Mouse (Mus musculus) neural tube, embryonic 14.5 days (tissue): ENCODE results near the gene Fjx1. TPM values are rescaled to one million over a fixed set of nuclear protein-coding genes. Genes with fewer than 3 reads are reported as not detected.
A peak's percentile ranks its signal among the peaks of the same experiment; 100 is the strongest.

Experiments used
- ATAC-seq: fragments of 200-750 bp; cut with Nextera tagmentation; 2 replicates; pipeline ENCODE4 v1.8.0; 2017; ENCODE audit warnings: low read depth, mild to moderate bottlenecking, moderate TSS enrichment, moderate library complexity
- H3K27ac ChIP-seq: fragments of 300-500 bp; sonication (generic); 2 replicates; pipeline ENCODE4 v1.5.1; 2014; ENCODE audit warnings: low read depth, mild to moderate bottlenecking, control low read depth, low read length, moderate library complexity, mixed read lengths
- H3K27me3 ChIP-seq: fragments of 300-500 bp; sonication (generic); 2 replicates; pipeline ENCODE4 v1.6.1; 2014; ENCODE audit warnings: low read length; ENCODE audit not compliant: control insufficient read depth, insufficient read depth
- H3K36me3 ChIP-seq: fragments of 300-500 bp; sonication (generic); 2 replicates; pipeline ENCODE4 v1.6.1; 2014; ENCODE audit warnings: low read length, mixed read lengths; ENCODE audit not compliant: control insufficient read depth, insufficient read depth
- H3K4me1 ChIP-seq: fragments of 300-500 bp; sonication (generic); 2 replicates; pipeline ENCODE4 v1.6.1; 2014; ENCODE audit warnings: low read length; ENCODE audit not compliant: control insufficient read depth, insufficient read depth
- H3K4me2 ChIP-seq: fragments of 300-500 bp; sonication (generic); 2 replicates; pipeline ENCODE4 v1.6.1; 2014; ENCODE audit warnings: mild to moderate bottlenecking, low read depth, low read length, control low read depth
- H3K4me3 ChIP-seq: fragments of 300-500 bp; sonication (generic); 2 replicates; pipeline ENCODE4 v1.5.1; 2014; ENCODE audit warnings: low read depth, low read length, control low read depth, mixed read lengths
- H3K9ac ChIP-seq: fragments of 300-500 bp; sonication (generic); replicated peaks from 2 replicates; pipeline ENCODE4 v1.6.1; 2014; ENCODE audit warnings: low read depth, mild to moderate bottlenecking, control low read depth, low read length, mixed read lengths
- H3K9me3 ChIP-seq: fragments of 300-500 bp; sonication (generic); 2 replicates; pipeline ENCODE4 v1.6.1; 2016; ENCODE audit warnings: low read length; ENCODE audit not compliant: control insufficient read depth
- WGBS: fragments of 180-500 bp; shearing (Covaris S2); extraction: QIAGEN DNeasy Blood & Tissue Kit; methylation state at CpG from one replicate; pipeline ENCODE4 v1.1.7; 2014; 5-methylcytosine and 5-hydroxymethylcytosine counted together
- polyA plus RNA-seq: library from polyadenylated mRNA; unstranded; fragments of >200 nt; fragmentation: Nextera tagmentation; extraction: Ambion mirVana; gene quantifications from 2 replicates; pipeline ENCODE4 v1.2.1, GENCODE M21; 2014

The Fjx1 gene
- polyA plus RNA-seq, result 33.8 and 38.5 TPM in 2 replicates

DNA sequence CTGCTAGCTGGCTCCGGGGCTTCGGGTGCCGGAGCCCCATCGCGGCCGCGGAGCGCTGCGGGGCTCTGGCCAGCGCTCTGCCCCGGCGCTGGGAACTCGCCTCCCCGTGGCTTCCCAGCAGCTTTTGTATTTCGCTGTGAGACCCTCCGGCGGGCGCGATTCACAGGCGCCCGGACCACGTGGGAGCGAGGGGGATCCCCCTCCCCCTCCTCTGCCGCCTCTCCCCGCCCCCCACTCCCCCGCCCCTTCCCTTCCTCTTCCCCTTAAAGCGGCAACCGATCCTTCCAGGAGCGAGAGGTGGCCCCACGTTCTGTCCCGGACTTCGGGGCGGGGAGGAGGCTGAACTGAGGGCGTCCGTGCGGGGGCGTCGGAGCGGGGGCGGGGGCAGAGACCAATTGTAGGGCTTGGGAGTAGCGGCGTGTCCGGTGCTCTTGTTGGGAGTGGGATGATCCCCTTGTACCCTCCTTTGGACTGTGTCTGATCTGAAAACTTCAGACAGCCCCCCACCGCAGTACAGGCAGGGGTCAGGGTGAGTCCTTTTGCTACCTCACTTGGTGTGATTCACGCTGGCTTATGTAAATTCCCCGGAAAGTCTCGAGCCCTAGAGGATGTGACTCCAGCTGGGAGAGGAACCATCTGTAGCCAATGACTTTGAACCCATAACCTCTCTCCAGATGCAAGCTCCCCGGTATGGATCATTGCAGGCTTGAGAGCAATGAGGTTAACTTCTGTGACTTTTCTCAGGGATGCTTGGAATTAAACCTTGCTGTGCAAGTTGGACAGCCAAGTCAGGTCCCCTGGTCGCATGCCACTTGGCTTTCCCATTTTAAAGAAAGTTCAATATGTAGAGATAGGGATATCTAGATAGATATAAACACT, at the start of gene Fjx1:
TSS of gene Fjx1 (minus strand) at position 829 of the 879 bp plus-strand sequence.
- WGBS, result under 1% methylated on average over 31 of the region's 49 CpGs
- no peaks in the 10 kb centered on the region for H3K27me3 ChIP-seq
- peak; percentile 84 for ATAC-seq
- peak within 1 kb of the TSS; percentile 85 for H3K4me2 ChIP-seq
- H3K9ac ChIP-seq, result peak within 1 kb of the TSS; percentile 98
- H3K9me3 ChIP-seq, result no peaks in the 10 kb centered on the region
- H3K36me3 ChIP-seq, result no peaks in the 10 kb centered on the region
- H3K27ac ChIP-seq, result peak within 1 kb of the TSS; percentile 93
- H3K4me1 ChIP-seq, result peaks cover 20% of the 10 kb centered on the region
- peak within 1 kb of the TSS; percentile 86 for H3K4me3 ChIP-seq

DNA sequence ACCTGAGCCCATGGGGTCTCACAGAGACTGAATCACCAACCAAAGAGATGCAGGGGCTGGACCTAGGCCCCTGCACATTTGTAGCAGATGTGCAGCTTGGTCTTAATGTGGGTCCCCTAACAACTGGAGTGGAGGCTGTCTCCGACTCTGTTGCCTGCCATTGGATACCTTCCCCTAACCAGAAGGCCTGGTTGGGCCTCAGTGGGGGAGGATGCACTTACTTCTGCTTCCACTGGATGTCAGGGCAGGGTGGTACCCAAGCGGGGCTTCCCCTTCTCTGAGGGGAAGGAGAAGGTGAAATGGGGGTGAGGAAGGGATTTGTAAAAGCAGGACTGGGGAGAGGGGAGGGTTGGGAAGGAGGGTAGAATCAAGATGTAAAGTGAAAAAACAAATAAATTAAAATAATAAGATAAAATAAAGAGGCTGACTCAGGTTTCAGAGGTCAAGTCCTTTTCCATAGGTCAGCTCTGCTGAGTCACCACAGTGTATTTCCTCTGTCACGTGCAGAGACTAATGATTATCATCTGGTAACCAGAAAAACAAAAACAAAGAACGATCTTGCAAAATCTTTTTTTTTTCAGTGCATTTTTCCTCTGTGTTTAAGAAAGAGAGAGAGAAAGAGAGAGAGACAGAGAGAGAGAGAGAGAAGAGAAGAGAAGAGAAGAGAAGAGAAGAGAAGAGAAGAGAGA, 47.8 kb upstream of the Fjx1 start:
- 69% methylated on average over 4 of the region's 4 CpGs for WGBS
- H3K27me3 ChIP-seq, result no peaks in the 10 kb centered on the region
- no peak overlapping the region for H3K4me3 ChIP-seq
- no peaks in the 10 kb centered on the region for H3K36me3 ChIP-seq
- no peaks in the 10 kb centered on the region for H3K4me1 ChIP-seq
- no peak overlapping the region for H3K9ac ChIP-seq
- H3K4me2 ChIP-seq, result no peak overlapping the region
- H3K9me3 ChIP-seq, result no peaks in the 10 kb centered on the region
- no peak for ATAC-seq
- no peak overlapping the region for H3K27ac ChIP-seq

DNA sequence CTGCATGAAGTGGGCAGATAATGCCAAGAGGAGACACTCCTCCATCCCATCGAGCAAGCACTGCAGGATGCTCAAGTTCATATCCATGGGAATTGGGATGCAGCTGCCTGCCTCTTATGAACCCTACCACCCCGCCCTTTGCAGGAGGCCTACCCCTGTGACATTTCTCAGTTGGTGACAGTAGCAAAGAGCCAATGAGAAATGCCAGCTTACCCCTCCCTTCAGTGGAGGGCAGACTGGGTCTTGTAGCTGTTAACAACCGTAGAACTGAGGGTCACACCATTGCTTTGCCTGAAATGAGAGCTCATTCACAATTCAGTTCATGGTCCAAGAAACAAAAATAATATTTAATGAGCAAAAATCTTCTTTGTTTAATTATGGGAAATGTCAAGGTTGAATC, 28.4 kb upstream of the Fjx1 start:
- no peak for ATAC-seq
- Histone ChIP-seq H3K36me3 (no peaks in the 10 kb centered on the region), H3K4me1 (peaks cover 10% of the 10 kb centered on the region; the same call in 1 of the 2 replicates), H3K27ac (no peak overlapping the region), H3K4me2 (no peak overlapping the region), H3K9me3 (no peaks in the 10 kb centered on the region), H3K27me3 (no peaks in the 10 kb centered on the region), H3K4me3 (no peak overlapping the region), H3K9ac (no peak overlapping the region)
- 21% methylated on average over 3 of the region's 3 CpGs for WGBS

DNA sequence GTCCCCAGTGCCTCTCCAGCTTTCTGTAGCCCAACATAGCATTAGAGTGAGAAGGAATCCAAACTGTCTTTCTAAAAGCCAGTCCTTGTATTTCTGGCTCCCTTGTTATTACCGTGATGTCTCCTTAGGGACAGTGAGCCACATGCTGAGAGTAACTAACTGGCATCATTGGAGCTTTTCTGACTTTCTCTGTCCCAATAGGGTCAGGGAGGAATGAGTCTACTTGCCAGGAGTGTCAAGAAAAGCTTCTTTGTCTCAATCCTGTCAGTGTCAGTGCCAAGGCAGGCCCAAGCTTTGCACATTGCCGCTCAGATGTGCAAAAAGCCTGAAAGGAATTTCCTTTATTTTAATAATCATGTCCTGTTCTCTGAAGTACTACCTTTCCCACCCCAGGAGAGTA, 23.8 kb upstream of the Fjx1 start:
- Histone ChIP-seq H3K4me2 (no peak overlapping the region), H3K4me1 (peaks cover 6% of the 10 kb centered on the region; the same call in 1 of the 2 replicates), H3K9ac (no peak overlapping the region), H3K9me3 (no peaks in the 10 kb centered on the region), H3K27ac (no peak overlapping the region), H3K27me3 (no peaks in the 10 kb centered on the region), H3K36me3 (no peaks in the 10 kb centered on the region), H3K4me3 (no peak overlapping the region)
- 56% methylated on average over 2 of the region's 2 CpGs for WGBS
- no peak for ATAC-seq

DNA sequence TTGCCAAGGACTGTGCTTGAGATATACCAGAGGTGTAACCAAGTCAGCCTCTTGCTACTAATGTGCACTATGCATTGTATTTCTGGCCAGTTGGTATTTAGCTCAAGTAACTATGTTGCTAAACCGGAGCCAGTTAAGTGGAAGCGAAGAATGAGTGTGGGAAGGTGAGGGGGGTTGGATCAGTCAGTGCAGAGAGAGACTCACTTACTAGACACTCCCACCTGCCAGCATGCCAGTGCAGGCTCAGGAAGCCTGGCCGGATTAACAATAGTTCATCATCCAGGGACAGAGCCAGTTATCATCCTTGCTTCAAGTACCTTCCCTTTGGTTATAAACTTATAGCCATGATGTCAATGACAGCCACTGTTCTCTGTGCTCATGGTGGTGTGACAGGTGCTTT, 16.3 kb upstream of the Fjx1 start:
- no peaks in the 10 kb centered on the region for H3K36me3 ChIP-seq
- no peaks in the 10 kb centered on the region for H3K4me1 ChIP-seq
- no peak overlapping the region for H3K9ac ChIP-seq
- no peaks in the 10 kb centered on the region for H3K27me3 ChIP-seq
- 86% methylated on average over 3 of the region's 3 CpGs for WGBS
- H3K9me3 ChIP-seq, result no peaks in the 10 kb centered on the region
- no peak overlapping the region for H3K4me2 ChIP-seq
- no peak overlapping the region for H3K27ac ChIP-seq
- no peak overlapping the region for H3K4me3 ChIP-seq
- no peak for ATAC-seq

DNA sequence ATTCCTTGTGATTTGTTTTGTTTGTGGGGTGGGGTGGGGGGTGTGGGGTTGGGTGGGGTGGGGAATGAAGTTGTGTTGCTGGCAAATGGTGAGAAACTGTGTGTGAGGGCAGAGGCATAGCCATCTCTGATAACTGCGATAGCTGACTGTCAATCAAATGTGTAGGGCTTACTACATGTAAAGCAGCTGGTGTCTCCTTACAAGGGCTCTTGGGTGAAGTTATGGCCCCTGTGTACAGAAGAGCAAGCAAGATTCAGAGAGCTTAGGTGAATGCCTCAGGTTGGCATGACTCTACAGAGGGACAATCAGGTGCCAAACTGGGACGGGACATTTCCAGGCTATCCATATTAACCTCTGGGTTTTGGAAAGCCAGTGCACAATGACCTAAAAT, 12.0 kb upstream of the Fjx1 start:
- no peak overlapping the region for H3K4me3 ChIP-seq
- no peaks in the 10 kb centered on the region for H3K27me3 ChIP-seq
- H3K4me2 ChIP-seq, result no peak overlapping the region
- no peak overlapping the region for H3K9ac ChIP-seq
- peak; percentile 13; the same call in 1 of the 2 replicates for ATAC-seq
- 76% methylated on average over 2 of the region's 2 CpGs for WGBS
- no peaks in the 10 kb centered on the region for H3K4me1 ChIP-seq
- H3K36me3 ChIP-seq, result no peaks in the 10 kb centered on the region
- peak overlapping the region; percentile 60; the same call in 1 of the 2 replicates for H3K27ac ChIP-seq
- H3K9me3 ChIP-seq, result no peaks in the 10 kb centered on the region

DNA sequence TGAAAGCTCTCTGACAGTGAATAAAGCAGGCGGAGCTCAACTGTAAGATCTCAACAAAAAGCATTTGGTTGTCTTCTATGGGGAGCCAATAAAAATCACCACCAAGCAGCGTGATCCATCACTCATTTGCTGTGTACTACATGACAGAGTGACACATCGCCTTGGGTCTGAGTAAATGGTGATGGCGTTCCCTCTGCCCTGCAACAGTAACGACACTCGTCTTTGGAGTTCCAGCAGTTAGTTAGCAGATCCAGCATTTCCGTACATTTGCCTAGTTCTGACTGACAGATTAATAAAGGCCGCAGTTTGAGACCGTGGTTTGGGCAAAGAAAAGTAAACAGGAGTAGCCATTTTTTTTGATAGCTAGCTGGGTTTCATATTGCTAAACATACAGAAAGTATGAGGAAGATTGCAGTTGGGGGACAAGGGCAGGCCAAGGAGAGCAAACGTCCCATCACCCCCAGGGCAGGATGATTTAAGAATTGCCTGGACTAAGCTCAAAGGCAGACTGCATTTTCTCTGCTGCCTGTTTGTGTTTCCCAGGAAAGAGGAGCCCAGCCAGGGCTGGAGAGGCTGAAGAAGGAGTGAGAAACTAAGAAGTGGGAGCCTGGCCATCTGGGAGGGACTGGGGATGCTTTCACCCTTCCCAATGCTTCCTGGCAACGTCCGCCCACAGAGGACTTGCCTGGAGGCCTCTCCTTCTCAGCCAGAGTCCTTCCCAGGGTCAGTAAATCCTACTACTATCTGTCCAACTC, 11.5 kb upstream of the Fjx1 start:
- Histone ChIP-seq H3K4me1 (no peaks in the 10 kb centered on the region), H3K4me2 (no peak overlapping the region), H3K27ac (peak overlapping the region; percentile 39; the same call in 1 of the 2 replicates), H3K4me3 (no peak overlapping the region), H3K27me3 (no peaks in the 10 kb centered on the region), H3K9me3 (no peaks in the 10 kb centered on the region), H3K9ac (no peak overlapping the region), H3K36me3 (no peaks in the 10 kb centered on the region)
- ATAC-seq, result peak; percentile 86
- 43% methylated on average over 12 of the region's 12 CpGs for WGBS

DNA sequence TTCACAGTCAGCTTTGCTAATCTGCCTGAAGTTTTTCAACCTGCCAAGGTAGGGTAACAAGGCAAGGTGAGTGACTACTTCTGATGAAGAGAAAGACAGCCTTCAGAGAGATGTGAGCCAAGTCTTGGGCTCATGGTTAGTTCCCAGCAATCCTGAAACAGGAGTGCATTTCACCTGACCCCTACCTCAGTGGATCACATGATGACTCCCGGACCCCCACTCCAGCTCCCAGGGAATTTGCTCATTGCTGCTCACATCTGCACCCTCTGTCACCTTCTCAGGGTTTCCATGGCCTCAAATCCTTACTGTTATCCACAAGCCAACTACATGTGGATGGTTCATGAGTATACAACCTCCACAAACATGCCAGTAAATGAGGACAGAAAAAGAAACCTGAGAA, 9.2 kb upstream of the Fjx1 start:
- Histone ChIP-seq H3K4me2 (no peak overlapping the region), H3K36me3 (no peaks in the 10 kb centered on the region), H3K27me3 (no peaks in the 10 kb centered on the region), H3K9ac (no peak overlapping the region), H3K4me1 (peaks cover 10% of the 10 kb centered on the region; the same call in 1 of the 2 replicates), H3K27ac (no peak overlapping the region), H3K4me3 (no peak overlapping the region), H3K9me3 (no peaks in the 10 kb centered on the region)
- WGBS, result 96% methylated on average over 1 of the region's 1 CpGs
- no peak for ATAC-seq
